Comparison of ENCODE assay signal across 19 mouse cellular contexts in the genomic region with DNA sequence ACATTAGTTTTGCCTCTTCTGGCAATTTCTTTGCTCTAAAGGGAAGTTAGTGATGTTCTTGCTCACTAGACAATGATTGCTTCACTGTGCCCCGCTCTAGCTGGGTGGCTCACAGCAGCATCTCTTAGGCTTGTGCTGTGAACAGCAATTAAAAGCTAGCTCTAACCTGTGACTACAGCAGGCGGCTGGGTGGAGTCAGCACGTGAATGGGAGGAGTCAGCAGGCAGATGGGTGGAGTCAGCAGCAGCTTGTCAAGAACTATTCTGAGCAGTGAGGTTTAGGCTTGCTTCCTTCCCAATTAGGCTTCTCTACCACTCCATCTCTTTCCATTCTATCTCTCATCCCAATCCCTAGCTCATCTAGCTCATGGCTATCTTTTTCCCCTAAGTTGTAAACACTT.
A peak's percentile ranks its signal among the peaks of the same experiment; 100 is the strongest.
DNase-seq lines count a peak whose midpoint lies in the region; ATAC-seq and TF ChIP-seq lines count a peak whose summit lies in the region.
"Had no signal": no experiment of that assay in that cellular context is flagged by ENCODE, and none has a peak within 500 bp of the region (broad histone marks: within the 10 kb centered on the region; RNA-seq: fewer than 3 reads in every experiment).

No protein-coding gene starts in this region.

- intact Hi-C loops in left cerebral cortex, adult 2 months (cut with DNase I), result no loop called here

- H3K27ac ChIP-seq in kidney, adult 2 months (ENCODE audit: insufficient read depth, low read depth, low read length), result no peak overlapping the region
- H3K27ac ChIP-seq in CH12.LX (ENCODE audit: insufficient read depth, low read depth), result no peak overlapping the region
- no peak overlapping the region for H3K27ac ChIP-seq in forebrain, embryonic 10.5 days
- no peak overlapping the region for H3K27ac ChIP-seq in left cerebral cortex, adult 2 months
- H3K27ac ChIP-seq: forebrain, embryonic 13.5 days; limb, embryonic 15.5 days; lung, embryonic 15.5 days; macrophage; midbrain, embryonic 12.5 days had no signal

- no peaks in the 10 kb centered on the region for H3K9me3 ChIP-seq in CH12.LX (replicated peaks; ENCODE audit: low read length)
- no peaks in the 10 kb centered on the region for H3K9me3 ChIP-seq in forebrain, embryonic 10.5 days
- H3K9me3 ChIP-seq: forebrain, embryonic 13.5 days; limb, embryonic 15.5 days; lung, embryonic 15.5 days; midbrain, embryonic 12.5 days had no signal

- in situ Hi-C loops in CH12.LX (cut with MboI; ENCODE audit: low pct_ligation_motif_present, low pct_unique_long_range_greater_than_20kb, low sequenced_read_pairs), result no loop called here

- dilution Hi-C loops in CH12.LX (cut with MboI; ENCODE audit: extremely low pct_ligation_motif_present, extremely low pct_unique_long_range_greater_than_20kb, low sequenced_read_pairs), result no loop called here

- no peak for TF ChIP-seq POLR2A in kidney, adult 2 months (IDR thresholded peaks at IDR 0.05; ENCODE audit: low read depth, low read length)
- no peak for TF ChIP-seq POLR2A in CH12.LX (IDR thresholded peaks at IDR 0.05; ENCODE audit: low read depth, low read length)

- 46% methylated on average over 3 of the region's 3 CpGs for WGBS in kidney, adult 2 months
- WGBS in forebrain, embryonic 10.5 days, result 33% methylated on average over 3 of the region's 3 CpGs

- no peaks in the 10 kb centered on the region for H3K4me1 ChIP-seq in kidney, adult 2 months (ENCODE audit: control insufficient read depth, insufficient read depth, low read length)
- no peaks in the 10 kb centered on the region for H3K4me1 ChIP-seq in CH12.LX (ENCODE audit: control insufficient read depth in 1 of 2, insufficient read depth in 2 of 2)
- peaks cover 6% of the 10 kb centered on the region; the same call in 1 of the 2 replicates for H3K4me1 ChIP-seq in forebrain, embryonic 10.5 days
- H3K4me1 ChIP-seq: forebrain, embryonic 13.5 days; lung, embryonic 15.5 days; midbrain, embryonic 12.5 days had no signal

- TF ChIP-seq EP300 in CH12.LX (IDR thresholded peaks at IDR 0.05; ENCODE audit: low read length), result no peak

- no peak overlapping the region for H3K4me2 ChIP-seq in CH12.LX (ENCODE audit: insufficient read depth, low read depth, poor library complexity, severe bottlenecking)
- H3K4me2 ChIP-seq: forebrain, embryonic 13.5 days; limb, embryonic 15.5 days; lung, embryonic 15.5 days; midbrain, embryonic 12.5 days had no signal

- DNase-seq in kidney, postnatal 4 days, result peak; percentile 32 to 41
- DNase-seq in kidney, adult 2 months, result no peak
- DNase-seq in CH12.LX (ENCODE audit: extremely low read depth) (no peak), R1 (ENCODE audit: low read depth, low spot score) (peak; percentile 59)
- DNase-seq in right cerebral cortex, adult 2 months (ENCODE audit: low spot score in 2 of 2), result no peak
- DNase-seq in forebrain, embryonic 10.5 days (ENCODE audit: extremely low spot score, low spot score), result no peak
- DNase-seq in left cerebral cortex, adult 2 months (ENCODE audit: extremely low spot score in 1 of 2, low spot score in 2 of 2), result no peak
- DNase-seq: adrenal gland, adult 8-10 months; cerebellum, adult 11-12 months; cerebellum, postnatal 25 days; kidney, adult 11 months; kidney, postnatal 14 days; right cerebral cortex, postnatal 25 days had no signal

- ATAC-seq in erythroid progenitor cell, adult 5-6 weeks (replicated peaks; ENCODE audit: low FRiP score, poor library complexity, severe bottlenecking), result 0 out of 2 replicates have a peak, but pooled peaks have one; percentile 44
- ATAC-seq: forebrain, embryonic 13.5 days had no signal

- H3K9ac ChIP-seq in CH12.LX (ENCODE audit: insufficient read depth, low read depth), result no peak overlapping the region
- H3K9ac ChIP-seq: forebrain, embryonic 13.5 days; limb, embryonic 15.5 days; lung, embryonic 15.5 days; midbrain, embryonic 12.5 days had no signal

- TF ChIP-seq RAD21 in CH12.LX (IDR thresholded peaks at IDR 0.05; ENCODE audit: low read depth, low read length), result no peak

- H3K79me2 ChIP-seq in CH12.LX (replicated peaks; ENCODE audit: control insufficient read depth, extremely low read depth, insufficient read depth, poor library complexity, severe bottlenecking), result no peaks in the 10 kb centered on the region

- no peak overlapping the region for H3K4me3 ChIP-seq in kidney, adult 2 months (ENCODE audit: insufficient read depth, low read depth, low read length)
- H3K4me3 ChIP-seq in CH12.LX (replicated peaks in 1 of 3; ENCODE audit: low read depth in 2 of 3, low read length in 2 of 3, poor library complexity in 1 of 3), result no peak overlapping the region
- H3K4me3 ChIP-seq in forebrain, embryonic 10.5 days, result no peak overlapping the region
- no peak overlapping the region for H3K4me3 ChIP-seq in left cerebral cortex, adult 2 months
- H3K4me3 ChIP-seq: forebrain, embryonic 13.5 days; limb, embryonic 15.5 days; lung, embryonic 15.5 days; midbrain, embryonic 12.5 days had no signal

- TF ChIP-seq CTCF in kidney, adult 2 months (conservative IDR thresholded peaks at IDR 0.05; ENCODE audit: insufficient read depth, insufficient read length, low read depth, low read length), result no peak
- TF ChIP-seq CTCF in CH12.LX (conservative IDR thresholded peaks at IDR 0.05 in 1 of 2, IDR thresholded peaks at IDR 0.05 in 1 of 2; ENCODE audit: low read depth in 2 of 2, low read length in 2 of 2), result no peak
- TF ChIP-seq CTCF in left cerebral cortex, adult 2 months (IDR thresholded peaks at IDR 0.05), result no peak

- no peaks in the 10 kb centered on the region for H3K36me3 ChIP-seq in kidney, adult 2 months (ENCODE audit: control insufficient read depth, insufficient read depth, low read length)
- H3K36me3 ChIP-seq in CH12.LX (replicated peaks in 1 of 2; ENCODE audit: control insufficient read depth in 1 of 2, insufficient read depth in 1 of 2, low read length in 1 of 2), result no peaks in the 10 kb centered on the region
- no peaks in the 10 kb centered on the region for H3K36me3 ChIP-seq in forebrain, embryonic 10.5 days (replicated peaks)
- H3K36me3 ChIP-seq: limb, embryonic 15.5 days; lung, embryonic 15.5 days; midbrain, embryonic 12.5 days had no signal

- no peaks in the 10 kb centered on the region for H3K27me3 ChIP-seq in kidney, adult 2 months (replicated peaks; ENCODE audit: control insufficient read depth, insufficient read depth, low read length)
- H3K27me3 ChIP-seq in CH12.LX (replicated peaks), result peaks cover 1% of the 10 kb centered on the region
- no peaks in the 10 kb centered on the region for H3K27me3 ChIP-seq in forebrain, embryonic 10.5 days (ENCODE audit: poor library complexity, severe bottlenecking)
- H3K27me3 ChIP-seq: forebrain, embryonic 13.5 days; limb, embryonic 15.5 days; lung, embryonic 15.5 days; midbrain, embryonic 12.5 days had no signal

TF ChIP-seq in CH12.LX, 34 proteins besides CTCF, POLR2A, EP300 and RAD21:
- TF ChIP-seq ELF1 (IDR thresholded peaks at IDR 0.05; ENCODE audit: low read depth, low read length) (no peak), BHLHE40 (IDR thresholded peaks at IDR 0.05; ENCODE audit: low read depth, low read length) (peak; percentile 72)

Comparison
In these comparisons a context has a peak if more than half of its experiments do, and no peak if none do; other contexts are left out.
1. DNase-seq: peak in kidney, postnatal 4 days (2 of 2) and R1 (single experiment); none in kidney, adult 2 months (single experiment), CH12.LX (single experiment), right cerebral cortex, adult 2 months (0 of 2), forebrain, embryonic 10.5 days (single experiment) and left cerebral cortex, adult 2 months (0 of 2).